Mouse (Mus musculus) kidney, adult 2 months (tissue): Measurements from ENCODE around the gene Csn2. TPM values are rescaled to one million over a fixed set of nuclear protein-coding genes. Genes with fewer than 3 reads are reported as not detected.

Experiments
- DNase-seq: peaks from one replicate; pipeline ENCODE4 v3.0.0; 2021
- H3K27ac ChIP-seq: fragments of 200-500 bp; 2 replicates; pipeline ENCODE4 v1.5.1; 2012; ENCODE audit warnings: low read depth, low read length, control low read depth, inconsistent platforms; ENCODE audit not compliant: insufficient read depth
- H3K27me3 ChIP-seq: fragments of 200-500 bp; replicated peaks from 2 replicates; pipeline ENCODE4 v1.6.1; 2012; ENCODE audit warnings: mild to moderate bottlenecking, moderate library complexity, low read length, inconsistent platforms; ENCODE audit not compliant: control insufficient read depth, insufficient read depth
- H3K36me3 ChIP-seq: fragments of 200-500 bp; 2 replicates; pipeline ENCODE4 v1.6.1; 2012; ENCODE audit warnings: mild to moderate bottlenecking, moderate library complexity, low read length, inconsistent platforms; ENCODE audit not compliant: control insufficient read depth, insufficient read depth
- H3K4me1 ChIP-seq: fragments of 200-500 bp; 2 replicates; pipeline ENCODE4 v1.6.1; 2011; ENCODE audit warnings: low read length; ENCODE audit not compliant: control insufficient read depth, insufficient read depth
- H3K4me3 ChIP-seq: fragments of 200-500 bp; 2 replicates; pipeline ENCODE4 v1.5.1; 2011; ENCODE audit warnings: mild to moderate bottlenecking, low read depth, low read length, control low read depth; ENCODE audit not compliant: insufficient read depth
- CTCF ChIP-seq: fragments of 200-500 bp; conservative IDR thresholded peaks from 2 replicates; pipeline ENCODE4 v1.5.1; 2011; ENCODE audit warnings: low read depth, mild to moderate bottlenecking, control low read depth, low read length, moderate library complexity, mixed read lengths; ENCODE audit not compliant: insufficient read depth, insufficient read length
- POLR2A ChIP-seq: fragments of 200-500 bp; IDR thresholded peaks from one replicate; pipeline ENCODE4 v1.6.1; 2011; ENCODE audit warnings: low read depth, low read length, control low read depth
- WGBS: fragments of 180-500 bp; shearing (Covaris S2); methylation state at CpG from one replicate; pipeline ENCODE4 v1.1.7; 2018; 5-methylcytosine and 5-hydroxymethylcytosine counted together
- polyA plus RNA-seq: library from polyadenylated mRNA; depleted of rRNA; stranded (reverse); fragments of >200 nt; gene quantifications from 2 replicates; pipeline ENCODE4 v1.2.3, GENCODE M21; 2012; rRNA removed

Csn2 gene
- not detected in 2 replicates for polyA plus RNA-seq

DNA sequence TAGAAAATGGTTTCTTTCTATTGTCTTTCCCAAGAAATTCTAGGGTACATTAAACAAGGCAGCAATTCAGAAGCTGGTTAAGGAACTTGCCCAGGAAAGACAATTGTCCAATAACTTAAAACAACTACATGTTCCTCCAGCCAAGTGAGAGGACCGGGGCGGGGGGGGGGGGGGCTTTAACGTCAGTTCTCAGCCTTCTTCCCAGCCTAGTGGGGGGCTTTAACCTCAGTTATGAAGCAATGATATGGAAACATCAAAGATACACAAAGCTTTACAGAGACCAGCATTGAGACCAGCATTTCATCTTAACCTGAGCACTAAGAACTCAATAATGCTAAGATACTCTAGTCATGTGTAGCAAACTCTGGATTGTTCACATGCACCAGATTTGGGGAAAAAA is at the start of gene Csn2:
TSS of gene Csn2 (minus strand) at position 101 of the 400 bp plus-strand sequence.
- TF ChIP-seq CTCF (no peak), POLR2A (no peak)
- Histone ChIP-seq H3K27me3 (no peaks in the 10 kb centered on the region), H3K36me3 (no peaks in the 10 kb centered on the region), H3K4me1 (no peaks in the 10 kb centered on the region), H3K4me3 (no peak within 1 kb of the TSS), H3K27ac (no peak within 1 kb of the TSS)
- 72% methylated on average over 3 of the region's 3 CpGs for WGBS
- DNase-seq: no peak

DNA sequence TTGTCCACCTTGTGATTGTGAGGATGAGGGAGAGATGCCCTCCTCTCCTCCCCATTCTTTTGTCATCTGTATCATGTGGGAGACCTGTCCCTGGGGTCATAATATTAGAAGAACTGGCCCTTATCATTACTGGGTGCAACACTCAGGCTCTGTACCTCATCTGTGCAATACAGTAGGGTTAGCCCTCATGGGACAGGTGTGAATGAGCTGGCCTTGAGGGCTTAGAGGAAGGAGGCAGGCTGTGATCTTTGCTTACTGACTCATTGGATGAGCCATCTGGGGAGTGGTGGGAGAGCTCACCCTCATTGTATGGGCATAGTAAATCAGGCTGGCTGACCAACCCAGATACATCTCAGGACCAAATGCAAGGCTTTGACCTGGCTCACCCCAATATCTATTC is 35.4 kb upstream of the Csn2 start:
- no peak for DNase-seq
- Histone ChIP-seq H3K27me3 (no peaks in the 10 kb centered on the region), H3K4me1 (no peaks in the 10 kb centered on the region), H3K36me3 (no peaks in the 10 kb centered on the region), H3K27ac (no peak overlapping the region), H3K4me3 (no peak overlapping the region)
- TF ChIP-seq POLR2A: no peak
- no peak for TF ChIP-seq CTCF

DNA sequence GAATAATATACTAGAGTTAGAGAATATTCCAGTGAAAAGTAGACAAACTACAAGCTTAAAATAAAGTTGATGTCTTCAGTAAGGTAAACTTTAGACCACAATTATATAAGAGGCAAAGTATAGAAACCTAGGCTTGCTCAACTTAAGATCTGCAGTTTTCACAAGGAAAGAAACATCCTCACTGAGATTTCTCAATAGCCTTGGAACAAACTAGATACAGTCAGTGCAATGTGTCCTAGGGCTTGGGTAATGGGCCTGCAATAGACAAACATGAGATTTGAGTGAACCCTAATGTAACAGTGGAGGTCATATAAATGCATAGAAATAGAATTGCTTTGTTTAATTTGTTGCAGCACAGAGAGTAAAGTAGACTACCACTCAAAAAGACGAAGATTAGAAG is 6.5 kb upstream of the Csn2 start:
- Histone ChIP-seq H3K27me3 (no peaks in the 10 kb centered on the region), H3K4me1 (no peaks in the 10 kb centered on the region), H3K36me3 (no peaks in the 10 kb centered on the region), H3K27ac (no peak overlapping the region), H3K4me3 (no peak overlapping the region)
- TF ChIP-seq CTCF (no peak), POLR2A (no peak)
- WGBS: 67% methylated on average over 1 of the region's 1 CpGs
- DNase-seq: no peak

DNA sequence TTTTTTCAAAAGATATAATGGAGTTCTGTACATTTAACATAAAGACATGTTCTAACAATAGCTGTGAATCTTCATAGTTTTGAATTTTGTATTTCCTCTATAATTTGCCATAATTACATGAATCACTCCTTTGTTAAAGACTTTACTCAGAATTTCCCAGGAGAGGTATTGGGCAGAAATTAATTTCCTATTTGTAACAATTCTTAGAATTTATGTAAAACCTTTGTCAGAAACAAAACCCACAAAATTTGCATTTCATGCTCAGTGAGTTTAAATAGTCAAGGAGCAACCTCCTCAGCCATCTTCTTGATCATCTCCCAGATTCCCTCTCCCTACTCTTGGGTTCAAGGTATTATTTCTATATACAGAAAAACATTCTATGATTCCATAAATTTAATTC is 33.5 kb downstream of the Csn2 start, which contains the start of gene Csn1s1:
TSS of gene Csn1s1 (plus strand) at position 301 of the 400 bp plus-strand sequence.
- TF ChIP-seq CTCF: no peak
- TF ChIP-seq POLR2A: no peak
- no peaks in the 10 kb centered on the region for H3K36me3 ChIP-seq
- H3K27ac ChIP-seq: no peak within 1 kb of the TSS
- no peak within 1 kb of the TSS for H3K4me3 ChIP-seq
- H3K27me3 ChIP-seq: no peaks in the 10 kb centered on the region
- H3K4me1 ChIP-seq: no peaks in the 10 kb centered on the region
- DNase-seq: no peak

GRCm38 (mm10) chr5:87642787-87643186 is 56.6 kb downstream of the Csn2 start:
- no peaks in the 10 kb centered on the region for H3K27me3 ChIP-seq
- no peak overlapping the region for H3K4me3 ChIP-seq
- TF ChIP-seq POLR2A (no peak), CTCF (peak; percentile 51)
- DNase-seq: peak; percentile 63
- H3K27ac ChIP-seq: no peak overlapping the region
- H3K36me3 ChIP-seq: no peaks in the 10 kb centered on the region
- H3K4me1 ChIP-seq: no peaks in the 10 kb centered on the region

Other genes with a start within 250 kb of the Csn2 start
- not detected in 2 replicates for gene Ugt2a2, start 217.4 kb downstream of the Csn2 start, polyA plus RNA-seq
- not detected in 2 replicates for gene Gm43638, start 212.8 kb downstream of the Csn2 start, polyA plus RNA-seq
- not detected in 2 replicates for gene Ugt2a1, start 208.8 kb downstream of the Csn2 start, polyA plus RNA-seq
- 0.72 and 0.92 TPM in 2 replicates for gene Sult1b1, start 161.4 kb downstream of the Csn2 start, polyA plus RNA-seq
- 20.3 and 34.2 TPM in 2 replicates for gene Sult1d1, start 130.6 kb downstream of the Csn2 start, polyA plus RNA-seq
- not detected in 2 replicates for gene Sult1e1, start 108.0 kb downstream of the Csn2 start, polyA plus RNA-seq
- not detected in 2 replicates for gene Csn1s1, start 33.4 kb downstream of the Csn2 start, polyA plus RNA-seq
- gene Csn1s2a, start 74.9 kb upstream of the Csn2 start, polyA plus RNA-seq: not detected in 2 replicates
- gene Csn1s2b, start 108.5 kb upstream of the Csn2 start, polyA plus RNA-seq: not detected in 2 replicates
- gene Prr27, start 126.1 kb upstream of the Csn2 start, polyA plus RNA-seq: not detected in 2 replicates
- 0.09 and 0.29 TPM in 2 replicates for gene Odam, start 185.4 kb upstream of the Csn2 start, polyA plus RNA-seq
- gene Csn3, start 225.9 kb upstream of the Csn2 start, polyA plus RNA-seq: not detected in 2 replicates